Mouse (Mus musculus) gastrocnemius, postnatal 25 days (tissue): ENCODE data around the gene Olfr224. TPM values are rescaled to one million over a fixed set of nuclear protein-coding genes. Genes with fewer than 3 reads are reported as not detected.
A peak's percentile ranks its signal among the peaks of the same experiment; 100 is the strongest.
"Not testable (repeated sequence)": the region's sequence is repeated elsewhere in the genome, so short reads cannot be mapped to it uniquely, and the experiment has no call there.

Experiments used
- DNase-seq: peaks from one replicate; pipeline ENCODE4 v3.0.0; 2022
- long read RNA-seq, 2 experiments: library from polyadenylated mRNA; stranded (forward); transcript quantifications; one replicate each; pipeline ENCODE4 v2.0.0; 2021
- total RNA-seq, 2 experiments: library from RNA; stranded (reverse); gene quantifications; 1 replicate in 1 of 2; 2 replicates in 1 of 2; pipeline ENCODE4 v1.2.3; 2021

The Olfr224 gene
- not detected for total RNA-seq
- long read RNA-seq, experiment 1: 0 reads
- long read RNA-seq, experiment 2: 0 reads

- DNase-seq: peak; percentile 15
These were observed at the start of gene Olfr224 for GRCm38 (mm10) chr11:58570405-58570804. TSS of gene Olfr224 (minus strand) at chr11:58570553.

- DNase-seq: no peak
These were observed 48.4 kb upstream of the Olfr224 start for GRCm38 (mm10) chr11:58618793-58619192.

- no peak for DNase-seq
These were observed 48.0 kb upstream of the Olfr224 start for GRCm38 (mm10) chr11:58618369-58618768.

GRCm38 (mm10) chr11:58615975-58616374 is 45.6 kb upstream of the Olfr224 start, which contains the start of gene 2210407C18Rik:
TSS of gene 2210407C18Rik (minus strand) at chr11:58616075.
- DNase-seq: no peak

GRCm38 (mm10) chr11:58614526-58614925 is 44.2 kb upstream of the Olfr224 start:
- DNase-seq: no peak

GRCm38 (mm10) chr11:58613359-58613758 is 43.0 kb upstream of the Olfr224 start:
- no peak for DNase-seq

GRCm38 (mm10) chr11:58607030-58607429 is 36.7 kb upstream of the Olfr224 start:
- DNase-seq: no peak

- no peak for DNase-seq
These were observed 36.0 kb upstream of the Olfr224 start for GRCm38 (mm10) chr11:58606177-58606919.

GRCm38 (mm10) chr11:58605228-58605627 is 34.9 kb upstream of the Olfr224 start:
- no peak for DNase-seq

GRCm38 (mm10) chr11:58604688-58605087 is 34.3 kb upstream of the Olfr224 start:
- DNase-seq: no peak

- DNase-seq: no peak
These were observed 32.6 kb upstream of the Olfr224 start for GRCm38 (mm10) chr11:58602800-58603560.

GRCm38 (mm10) chr11:58602062-58602461 is 31.7 kb upstream of the Olfr224 start:
- DNase-seq: no peak

GRCm38 (mm10) chr11:58597837-58598236 is 27.5 kb upstream of the Olfr224 start:
- no peak for DNase-seq

- no peak for DNase-seq
These were observed 24.5 kb upstream of the Olfr224 start, which contains the start of gene Olfr324 for GRCm38 (mm10) chr11:58594814-58595213. TSS of gene Olfr324 (plus strand) at chr11:58595114.

GRCm38 (mm10) chr11:58588620-58589250 is 18.4 kb upstream of the Olfr224 start:
- DNase-seq: no peak

- DNase-seq: no peak
These were observed 17.6 kb upstream of the Olfr224 start for GRCm38 (mm10) chr11:58587898-58588348.

- DNase-seq: no peak
These were observed 8.3 kb upstream of the Olfr224 start for GRCm38 (mm10) chr11:58578636-58579035.

- DNase-seq: no peak
These were observed 7.1 kb upstream of the Olfr224 start, which contains the start of gene Olfr325 for GRCm38 (mm10) chr11:58577430-58577829. TSS of gene Olfr325 (plus strand) at chr11:58577730.

- no peak for DNase-seq
These were observed 14.8 kb downstream of the Olfr224 start, which contains the start of gene Olfr328 for GRCm38 (mm10) chr11:58555536-58555935. TSS of gene Olfr328 (minus strand) at chr11:58555636.

- DNase-seq: no peak
These were observed 24.0 kb downstream of the Olfr224 start, which contains the start of gene Olfr329-ps for GRCm38 (mm10) chr11:58546322-58546721. TSS of gene Olfr329-ps (minus strand) at chr11:58546422.

- DNase-seq: not testable (repeated sequence)
These were observed 35.6 kb downstream of the Olfr224 start, which contains the start of gene Olfr330 for GRCm38 (mm10) chr11:58534736-58535135. TSS of gene Olfr330 (minus strand) at chr11:58534836.

- DNase-seq: peak; percentile 14
These were observed 50.6 kb downstream of the Olfr224 start for GRCm38 (mm10) chr11:58519756-58520155.
